Mouse (Mus musculus) small intestine, adult 2 months (tissue): ENCODE results near the gene Ttc33.

ENCODE experiments used
- CTCF ChIP-seq: fragments of 200-500 bp; IDR thresholded peaks from 2 replicates; pipeline ENCODE4 v1.5.1; 2012; ENCODE audit warnings: low read depth, mild to moderate bottlenecking, control low read depth, inconsistent platforms, low read length, moderate library complexity, mixed read lengths; ENCODE audit not compliant: insufficient replicate concordance, insufficient read length; ENCODE audit errors: extremely low read depth
- POLR2A ChIP-seq: fragments of 200-500 bp; IDR thresholded peaks from 2 replicates; pipeline ENCODE4 v1.6.1; 2012; ENCODE audit warnings: low read depth, mild to moderate bottlenecking, control low read depth, inconsistent platforms, low read length, moderate library complexity

- TF ChIP-seq POLR2A = no peak
- TF ChIP-seq CTCF = no peak
These were observed 26.5 kb upstream of the Ttc33 start for GRCm38 (mm10) chr15:5158827-5159226.
